Mouse (Mus musculus) forelimb bud, embryonic 11.5 days (tissue): ENCODE measurements around the gene Bdh2.

Source experiments
- DNase-seq: peaks from one replicate; pipeline ENCODE4 v3.0.0-alpha.2; 2012; ENCODE audit warnings: low read depth, low spot score

Gene Bdh2

GRCm38 (mm10) chr3:135280669-135281415, at the start of gene Bdh2:
Bdh2 (plus strand) TSS chr3:135281221.
- DNase-seq, result peak; percentile 94

DNA sequence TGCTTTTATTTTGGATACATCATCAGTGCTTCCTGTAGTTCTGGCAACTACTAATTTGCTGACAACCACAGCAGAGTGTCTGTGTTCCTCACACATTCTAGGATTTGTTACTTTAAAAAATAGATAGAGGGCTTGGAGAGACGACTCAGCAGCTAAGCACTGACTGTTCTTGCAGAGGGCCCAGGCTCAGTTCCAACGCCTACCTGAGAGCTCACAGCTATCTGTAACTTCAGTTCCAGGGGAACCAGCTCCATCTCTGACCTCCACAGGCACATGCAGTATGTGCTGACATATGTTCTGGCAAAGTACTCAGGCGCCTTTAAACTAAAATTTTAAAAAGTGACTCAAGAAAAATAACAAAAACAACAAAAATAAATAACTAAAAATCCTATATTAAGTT, 49.0 kb upstream of the Bdh2 start:
- DNase-seq, result no peak

- no peak for DNase-seq
These were observed 48.6 kb upstream of the Bdh2 start for GRCm38 (mm10) chr3:135232462-135232861.

- DNase-seq, result peak; percentile 17
These were observed 35.3 kb upstream of the Bdh2 start for GRCm38 (mm10) chr3:135245733-135246132.

GRCm38 (mm10) chr3:135246828-135247227, 34.2 kb upstream of the Bdh2 start:
- DNase-seq, result no peak

DNA sequence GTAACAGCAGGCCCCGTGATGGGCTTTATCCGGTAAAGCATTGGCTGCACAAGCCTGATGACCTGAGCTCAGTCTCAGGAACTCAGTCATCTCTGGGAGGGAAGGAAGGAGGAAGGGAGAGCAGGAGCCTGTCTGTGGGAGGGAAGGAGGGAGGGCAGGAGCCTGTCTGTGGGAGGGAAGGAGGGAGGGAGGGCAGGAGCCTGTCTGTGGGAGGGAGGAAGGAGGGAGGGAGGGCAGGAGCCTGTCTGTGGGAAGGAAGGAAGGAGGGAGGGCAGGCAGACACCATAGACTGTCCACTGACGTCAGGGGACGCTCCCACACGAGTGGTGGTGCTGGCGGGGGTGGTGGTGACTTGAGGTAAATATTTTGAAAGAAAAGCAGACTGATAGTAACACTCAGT, 31.9 kb upstream of the Bdh2 start:
- no peak for DNase-seq

DNA sequence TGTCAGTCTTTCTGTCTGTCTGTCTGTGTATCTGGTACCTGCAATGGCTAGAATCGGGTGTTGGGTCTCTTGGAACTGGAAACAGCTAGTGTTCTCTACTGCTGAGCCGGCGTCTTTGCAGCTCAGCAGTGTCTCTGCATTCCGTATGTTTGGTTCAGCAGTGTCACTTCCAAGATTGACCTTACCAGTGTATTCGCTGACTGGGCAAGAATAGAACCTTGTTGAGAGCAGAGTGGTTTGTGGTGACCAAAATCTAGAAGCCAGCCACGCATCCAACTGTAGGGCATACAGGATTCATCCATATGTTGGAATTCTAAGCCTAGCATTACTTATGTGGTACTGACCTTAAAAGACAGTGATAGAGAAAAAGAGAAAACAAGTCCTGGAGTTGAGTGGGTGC, 29.2 kb upstream of the Bdh2 start:
- no peak for DNase-seq

DNA sequence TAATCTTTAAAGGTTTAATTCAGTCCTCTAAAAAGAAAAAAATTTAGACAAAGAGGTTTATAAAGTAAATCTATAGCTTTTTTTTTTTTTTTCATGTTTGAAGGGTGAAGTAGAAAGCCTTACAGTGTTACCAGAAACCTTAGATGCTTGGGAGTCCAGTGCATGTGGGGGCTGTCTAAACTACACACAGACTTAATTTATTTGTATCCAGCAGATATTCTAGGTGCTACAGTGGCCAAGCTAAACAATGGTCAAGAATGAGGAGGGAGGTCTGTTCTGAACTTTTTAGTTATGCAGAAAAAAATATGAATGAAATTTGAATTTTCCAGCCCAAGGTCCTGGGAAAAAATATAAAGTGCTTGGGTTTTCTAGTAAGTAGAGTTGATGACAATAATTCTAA, 26.2 kb upstream of the Bdh2 start:
- DNase-seq, result no peak

DNA sequence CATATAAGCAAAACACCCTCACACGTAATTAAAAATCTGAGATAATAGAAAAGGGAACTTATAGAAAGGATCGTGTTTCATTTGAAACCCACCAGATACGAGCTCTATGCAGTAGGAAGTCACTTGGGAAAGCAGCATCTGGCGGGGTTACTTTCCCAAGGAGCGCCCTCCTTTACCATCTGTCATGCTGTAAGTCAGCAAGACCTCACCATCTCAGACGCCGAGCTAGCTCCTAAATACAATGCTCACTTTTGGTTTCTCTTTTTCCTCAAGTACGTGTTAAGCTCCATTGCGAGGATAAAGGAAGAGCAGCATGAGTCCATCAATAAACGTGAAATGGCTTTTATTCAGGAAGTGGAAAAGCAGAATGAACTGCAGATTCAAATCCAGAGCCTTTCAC, 22.1 kb upstream of the Bdh2 start:
- no peak for DNase-seq

- no peak for DNase-seq
These were observed 20.8 kb upstream of the Bdh2 start for GRCm38 (mm10) chr3:135260233-135260632.

DNA sequence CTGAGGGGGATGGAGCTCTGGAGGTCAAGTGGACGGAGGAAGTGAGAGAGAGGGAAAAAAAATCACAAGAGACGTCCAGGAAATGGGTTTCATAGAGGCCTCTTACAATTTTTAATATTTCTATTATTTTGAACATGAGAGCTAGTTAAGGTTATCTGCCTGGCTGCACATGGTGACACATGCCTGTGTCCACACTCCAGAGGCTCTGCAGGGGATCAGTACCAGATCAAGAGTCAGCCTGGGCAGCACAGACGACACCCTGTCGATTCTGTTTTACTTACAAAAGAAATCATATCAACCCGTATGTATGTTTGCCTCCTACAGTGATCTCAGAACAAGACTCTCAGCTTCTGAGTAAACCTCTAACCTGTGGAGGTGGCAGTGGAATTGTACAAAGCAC, 12.4 kb upstream of the Bdh2 start:
- DNase-seq, result no peak

- no peak for DNase-seq
These were observed 11.5 kb upstream of the Bdh2 start for GRCm38 (mm10) chr3:135269391-135269990.

DNA sequence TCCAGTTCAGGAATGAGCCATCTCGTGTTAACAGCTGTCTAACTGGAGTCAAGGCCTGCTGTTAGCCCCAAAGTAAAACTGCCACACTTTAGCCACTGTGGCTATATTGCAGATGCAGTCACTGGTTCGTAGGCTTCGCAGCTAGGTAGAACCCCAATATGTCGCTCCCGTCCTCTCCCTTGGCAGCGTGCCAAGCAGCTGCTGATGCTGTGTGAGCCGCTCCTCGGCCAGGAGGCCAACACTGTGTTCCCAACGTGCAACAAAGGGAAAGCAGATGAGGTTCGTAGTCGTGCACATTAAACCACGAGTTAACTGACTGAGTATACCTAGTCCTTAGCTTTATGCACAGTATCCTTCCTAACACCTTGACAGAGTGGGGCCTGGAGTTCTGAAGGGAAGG, 8.4 kb upstream of the Bdh2 start:
- DNase-seq, result no peak

DNA sequence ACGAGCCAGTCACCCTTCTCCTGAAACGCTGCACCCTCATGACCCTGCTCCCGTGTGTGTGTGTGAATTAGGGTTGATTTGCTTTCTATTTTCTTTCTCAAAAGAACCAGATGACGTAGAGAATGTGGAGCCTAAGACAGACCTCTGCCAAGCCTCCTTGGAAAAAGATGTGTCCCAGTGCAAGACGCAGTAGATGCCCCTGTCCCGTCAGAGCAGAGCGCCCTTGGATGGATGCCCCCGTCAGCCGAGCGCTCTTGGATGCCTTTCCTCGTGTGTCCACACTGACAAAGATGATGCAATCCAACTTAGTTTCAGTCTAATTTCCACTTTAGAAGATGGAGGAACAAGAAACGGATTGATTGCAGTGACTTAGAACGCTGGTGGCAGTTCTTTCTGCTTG, 8.0 kb upstream of the Bdh2 start:
- no peak for DNase-seq

- DNase-seq, result no peak
These were observed 861 bp upstream of the Bdh2 start for GRCm38 (mm10) chr3:135280160-135280559.

DNA sequence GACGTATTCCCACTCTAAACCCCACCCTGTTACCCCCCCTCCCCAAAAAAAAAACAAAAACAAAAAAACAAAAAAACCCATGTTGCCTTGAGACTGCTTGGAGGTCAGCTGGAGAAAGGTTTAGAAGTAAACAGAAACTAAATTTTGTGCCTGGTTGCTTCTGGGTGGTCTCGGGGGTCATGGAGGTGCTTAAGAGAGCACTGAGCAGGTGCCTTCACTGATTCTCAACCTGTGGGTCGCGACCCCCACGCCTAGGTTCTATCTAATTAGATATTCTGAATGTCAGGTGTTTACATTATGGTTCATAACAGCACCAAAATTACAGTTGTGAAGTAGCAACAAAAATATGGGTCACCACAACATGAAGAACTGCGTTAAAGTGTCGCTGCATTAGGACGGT, 680 bp downstream of the Bdh2 start:
- DNase-seq, result no peak

DNA sequence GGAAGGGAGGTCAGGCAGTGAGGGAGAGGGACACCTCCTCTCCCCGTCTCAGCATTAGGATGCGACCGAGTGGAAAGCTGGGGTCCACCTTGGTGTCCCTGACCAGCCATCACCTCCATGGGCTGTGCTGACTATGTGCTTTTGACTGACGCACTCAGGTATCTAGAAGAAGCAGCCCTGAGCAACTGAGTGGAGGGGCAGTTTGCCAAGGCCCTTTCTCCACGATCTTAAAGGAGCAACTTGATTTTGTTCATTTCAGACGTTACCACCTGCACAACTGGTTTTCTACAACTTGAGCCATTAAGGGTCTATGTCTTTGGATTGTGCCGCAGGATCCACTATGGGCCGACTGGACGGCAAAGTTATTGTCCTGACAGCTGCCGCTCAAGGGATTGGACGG, 4.2 kb downstream of the Bdh2 start:
- no peak for DNase-seq

DNA sequence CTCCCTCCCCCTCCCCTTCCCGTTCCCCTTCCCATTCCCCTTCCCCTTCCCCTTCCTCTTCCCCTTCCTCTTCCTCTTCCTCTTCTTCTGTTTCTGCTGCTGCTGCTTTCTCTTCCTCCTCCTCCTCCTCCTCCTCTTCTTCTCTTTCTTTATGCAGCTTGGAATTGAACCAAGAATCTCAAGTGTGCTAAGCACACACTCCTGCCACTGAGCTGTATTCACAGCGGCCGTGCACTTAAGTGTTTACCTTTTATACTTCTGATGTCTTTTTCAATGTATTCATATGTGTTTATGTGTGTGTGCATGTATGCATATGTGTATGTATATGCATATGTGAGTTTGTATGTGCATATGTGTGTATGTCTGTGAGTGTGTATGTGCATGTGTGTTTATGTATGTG, 4.8 kb downstream of the Bdh2 start:
- no peak for DNase-seq

GRCm38 (mm10) chr3:135288138-135288750, 7.2 kb downstream of the Bdh2 start:
- no peak for DNase-seq

GRCm38 (mm10) chr3:135289148-135289547, 8.1 kb downstream of the Bdh2 start:
- no peak for DNase-seq

DNA sequence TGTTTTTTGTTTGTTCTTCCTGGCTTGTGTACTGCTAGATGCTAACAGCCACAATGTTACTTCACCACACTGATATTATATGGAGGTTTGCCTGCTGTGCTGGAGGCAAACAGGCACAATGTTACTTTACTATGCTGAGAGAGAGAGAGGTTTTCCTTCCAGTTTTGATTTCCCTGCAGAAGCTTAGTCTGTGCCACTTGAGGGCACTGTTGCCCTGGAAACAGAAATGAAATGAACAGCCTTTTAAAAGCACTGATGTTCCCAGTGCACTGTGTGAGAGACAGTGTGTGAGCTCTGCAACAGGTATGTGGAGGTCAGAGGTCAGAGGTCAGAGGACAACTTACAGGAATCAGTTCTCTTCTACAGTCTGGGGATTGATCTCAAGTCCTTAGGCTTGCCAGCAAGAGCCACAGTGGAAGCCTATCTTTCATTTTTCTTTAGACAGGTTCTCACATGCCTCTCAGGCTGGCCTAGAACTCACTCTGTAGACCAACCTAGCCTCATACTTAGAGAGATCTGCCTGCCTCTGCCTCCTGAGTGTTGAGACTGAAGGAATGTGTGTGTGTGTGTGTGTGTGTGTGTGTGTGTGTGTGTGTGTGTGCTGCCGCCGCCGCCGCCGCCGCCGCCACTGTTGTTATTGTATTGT, 9.4 kb downstream of the Bdh2 start:
- peak; percentile 68 for DNase-seq

DNA sequence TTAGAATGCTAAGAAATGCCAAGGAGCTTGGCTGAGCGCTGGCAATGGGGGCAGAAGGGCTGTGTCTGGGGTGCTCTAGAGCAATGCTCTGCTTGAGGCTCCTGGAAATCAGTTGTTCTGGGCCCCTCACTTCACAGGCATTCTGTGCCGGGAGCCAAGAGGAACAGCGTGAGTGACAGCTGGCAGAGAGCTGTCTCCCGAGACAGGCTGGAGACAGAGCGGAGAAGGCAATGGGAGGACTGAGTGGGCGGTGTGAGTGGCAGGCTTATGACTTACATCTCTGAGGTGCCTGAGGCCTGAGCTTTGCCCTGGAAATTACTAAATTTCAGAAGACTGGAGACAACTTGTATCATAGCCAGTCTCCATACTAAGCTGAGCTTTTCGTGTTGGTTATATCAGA, 12.7 kb downstream of the Bdh2 start:
- DNase-seq, result no peak

- DNase-seq, result no peak
These were observed 14.5 kb downstream of the Bdh2 start for GRCm38 (mm10) chr3:135295559-135295958.
